Mouse (Mus musculus): ENCODE data around the gene Tmem132c. TPM values are rescaled to one million over a fixed set of nuclear protein-coding genes. Genes with fewer than 3 reads are reported as not detected.

Gene Tmem132c
- total RNA-seq, 2 experiments from 2014 or later = 3.4 to 4.0 TPM

- DNase-seq (ENCODE audit: extremely low spot score in 1 of 2, low spot score in 1 of 2) = peak in 1 of 2 experiments; percentile 72
Measured at GRCm38 (mm10) chr5:127481416-127481815, 239.8 kb downstream of the Tmem132c start.

- DNase-seq (ENCODE audit: extremely low spot score in 1 of 2, low spot score in 1 of 2) = no peak
Measured at GRCm38 (mm10) chr5:127482342-127482741, 240.7 kb downstream of the Tmem132c start.

GRCm38 (mm10) chr5:127483955-127484659 lies 242.5 kb downstream of the Tmem132c start:
- no peak for DNase-seq (ENCODE audit: extremely low spot score in 1 of 2, low spot score in 1 of 2)

GRCm38 (mm10) chr5:127484813-127485486 lies 243.3 kb downstream of the Tmem132c start:
- no peak for DNase-seq (ENCODE audit: extremely low spot score in 1 of 2, low spot score in 1 of 2)

GRCm38 (mm10) chr5:127487190-127487589 lies 245.6 kb downstream of the Tmem132c start:
- DNase-seq (ENCODE audit: extremely low spot score in 1 of 2, low spot score in 1 of 2) = peak in 1 of 2 experiments; percentile 20

GRCm38 (mm10) chr5:127488666-127489065 lies 247.1 kb downstream of the Tmem132c start:
- no peak for DNase-seq (ENCODE audit: extremely low spot score in 1 of 2, low spot score in 1 of 2)

- DNase-seq (ENCODE audit: extremely low spot score in 1 of 2, low spot score in 1 of 2) = no peak
Measured at GRCm38 (mm10) chr5:127491724-127492123, 250.1 kb downstream of the Tmem132c start.

GRCm38 (mm10) chr5:127496895-127497294 lies 255.3 kb downstream of the Tmem132c start:
- no peak for DNase-seq (ENCODE audit: extremely low spot score in 1 of 2, low spot score in 1 of 2)

GRCm38 (mm10) chr5:127499151-127499827 lies 257.7 kb downstream of the Tmem132c start:
- DNase-seq (ENCODE audit: extremely low spot score in 1 of 2, low spot score in 1 of 2) = no peak

GRCm38 (mm10) chr5:127502838-127503237 lies 261.2 kb downstream of the Tmem132c start:
- DNase-seq (ENCODE audit: extremely low spot score in 1 of 2, low spot score in 1 of 2) = no peak

GRCm38 (mm10) chr5:127505697-127506096 lies 264.1 kb downstream of the Tmem132c start:
- DNase-seq (ENCODE audit: extremely low spot score in 1 of 2, low spot score in 1 of 2) = no peak

- DNase-seq (ENCODE audit: extremely low spot score in 1 of 2, low spot score in 1 of 2) = peak in 1 of 2 experiments; percentile 31
Measured at GRCm38 (mm10) chr5:127511653-127512052, 270.0 kb downstream of the Tmem132c start.

GRCm38 (mm10) chr5:127515960-127516359 lies 274.4 kb downstream of the Tmem132c start:
- DNase-seq (ENCODE audit: extremely low spot score in 1 of 2, low spot score in 1 of 2) = no peak

GRCm38 (mm10) chr5:127522744-127523476 lies 281.3 kb downstream of the Tmem132c start:
- peak in 1 of 2 experiments; percentile 11 for DNase-seq (ENCODE audit: extremely low spot score in 1 of 2, low spot score in 1 of 2)

GRCm38 (mm10) chr5:127527344-127527974 lies 285.9 kb downstream of the Tmem132c start:
- DNase-seq (ENCODE audit: extremely low spot score in 1 of 2, low spot score in 1 of 2) = no peak

- DNase-seq (ENCODE audit: extremely low spot score in 1 of 2, low spot score in 1 of 2) = no peak
Measured at GRCm38 (mm10) chr5:127537508-127537907, 295.9 kb downstream of the Tmem132c start.

- DNase-seq (ENCODE audit: extremely low spot score in 1 of 2, low spot score in 1 of 2) = no peak
Measured at GRCm38 (mm10) chr5:127546585-127546991, 305.0 kb downstream of the Tmem132c start.

GRCm38 (mm10) chr5:127548136-127548535 lies 306.5 kb downstream of the Tmem132c start:
- DNase-seq (ENCODE audit: extremely low spot score in 1 of 2, low spot score in 1 of 2) = no peak

GRCm38 (mm10) chr5:127561086-127561485 lies 319.5 kb downstream of the Tmem132c start:
- DNase-seq (ENCODE audit: extremely low spot score in 1 of 2, low spot score in 1 of 2) = no peak

- no peak for DNase-seq (ENCODE audit: extremely low spot score in 1 of 2, low spot score in 1 of 2)
Measured at GRCm38 (mm10) chr5:127567165-127567741, 325.6 kb downstream of the Tmem132c start.
